Mouse (Mus musculus) ES-E14 (cell line): ENCODE measurements around the gene Actr1a.

Experiments used
- CHD2 ChIP-seq: IDR thresholded peaks from 2 replicates; pipeline ENCODE4 v1.6.1; 2014; ENCODE audit warnings: mild to moderate bottlenecking, low read depth, low read length, inconsistent platforms
- HCFC1 ChIP-seq: IDR thresholded peaks from 2 replicates; pipeline ENCODE4 v1.6.1; 2012; ENCODE audit warnings: low read length, inconsistent platforms, borderline replicate concordance; ENCODE audit not compliant: insufficient read depth
- MAFK ChIP-seq: IDR thresholded peaks from 2 replicates; pipeline ENCODE4 v1.6.1; 2014; ENCODE audit warnings: mild to moderate bottlenecking, low read depth, low read length, inconsistent platforms; ENCODE audit not compliant: insufficient read depth
- ZC3H11A ChIP-seq: IDR thresholded peaks from 2 replicates; pipeline ENCODE4 v1.6.1; 2012; ENCODE audit warnings: low read depth, mild to moderate bottlenecking, inconsistent platforms, low read length, borderline replicate concordance
- ZNF384 ChIP-seq: IDR thresholded peaks from 2 replicates; pipeline ENCODE4 v1.6.1; 2012; ENCODE audit warnings: low read depth, low read length, inconsistent platforms

DNA sequence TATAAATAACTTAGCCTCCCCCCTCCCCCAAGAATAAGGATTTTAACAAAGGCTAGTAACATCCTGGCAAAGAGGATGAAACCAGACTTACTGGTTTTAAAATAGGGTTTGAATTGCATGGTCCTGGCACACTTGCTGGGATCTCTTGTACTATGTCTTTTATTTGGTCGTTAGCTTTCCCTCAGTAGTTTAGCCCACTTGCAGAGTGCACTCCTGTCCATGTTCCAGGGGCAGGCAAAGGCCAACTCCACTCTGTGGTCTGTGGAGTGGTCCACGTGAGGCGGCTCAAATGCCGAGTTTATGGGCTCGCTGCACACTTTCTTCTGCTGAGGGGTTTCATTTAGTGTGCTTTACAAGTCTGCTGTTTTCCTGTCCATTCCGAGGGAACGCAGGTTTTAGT is 4.3 kb upstream of the Actr1a start:
- TF ChIP-seq MAFK (no peak), ZC3H11A (no peak), CHD2 (no peak), HCFC1 (no peak), ZNF384 (no peak)
